Mouse (Mus musculus): ENCODE results near the gene Mgea5. TPM values are rescaled to one million over a fixed set of nuclear protein-coding genes. Genes with fewer than 3 reads are reported as not detected.

Mgea5 gene
- polyA plus RNA-seq, 1 experiment from 2014 or later, result 10.8 TPM

- no peaks in the 10 kb centered on the region for H3K9me3 ChIP-seq (ENCODE audit: low read length)
- TF ChIP-seq CTCF (IDR thresholded peaks at IDR 0.05; ENCODE audit: low read depth) (no peak), EP300 (IDR thresholded peaks at IDR 0.05; ENCODE audit: low read depth) (no peak)
- ATAC-seq (no peak), DNase-seq (no peak)
- no peak overlapping the region for H3K9ac ChIP-seq (replicated peaks)
- H3K27ac ChIP-seq (ENCODE audit: low read depth), result no peak overlapping the region
- H3K27me3 ChIP-seq (ENCODE audit: insufficient read depth, low read length), result peaks cover 5% of the 10 kb centered on the region; the same call in 1 of the 2 replicates
- H3K4me2 ChIP-seq (ENCODE audit: low read depth, low read length), result no peak overlapping the region
- H3K36me3 ChIP-seq (replicated peaks; ENCODE audit: insufficient read depth, low read length), result no peaks in the 10 kb centered on the region
- H3K4me1 ChIP-seq (ENCODE audit: insufficient read depth), result no peaks in the 10 kb centered on the region
- WGBS (ENCODE audit: insufficient replicate concordance), result 83% methylated on average over 3 of the region's 3 CpGs
- H3K4me3 ChIP-seq (ENCODE audit: low read depth, low read length), result no peak overlapping the region
These were observed 65.4 kb downstream of the Mgea5 start for GRCm38 (mm10) chr19:45718286-45718685.

DNA sequence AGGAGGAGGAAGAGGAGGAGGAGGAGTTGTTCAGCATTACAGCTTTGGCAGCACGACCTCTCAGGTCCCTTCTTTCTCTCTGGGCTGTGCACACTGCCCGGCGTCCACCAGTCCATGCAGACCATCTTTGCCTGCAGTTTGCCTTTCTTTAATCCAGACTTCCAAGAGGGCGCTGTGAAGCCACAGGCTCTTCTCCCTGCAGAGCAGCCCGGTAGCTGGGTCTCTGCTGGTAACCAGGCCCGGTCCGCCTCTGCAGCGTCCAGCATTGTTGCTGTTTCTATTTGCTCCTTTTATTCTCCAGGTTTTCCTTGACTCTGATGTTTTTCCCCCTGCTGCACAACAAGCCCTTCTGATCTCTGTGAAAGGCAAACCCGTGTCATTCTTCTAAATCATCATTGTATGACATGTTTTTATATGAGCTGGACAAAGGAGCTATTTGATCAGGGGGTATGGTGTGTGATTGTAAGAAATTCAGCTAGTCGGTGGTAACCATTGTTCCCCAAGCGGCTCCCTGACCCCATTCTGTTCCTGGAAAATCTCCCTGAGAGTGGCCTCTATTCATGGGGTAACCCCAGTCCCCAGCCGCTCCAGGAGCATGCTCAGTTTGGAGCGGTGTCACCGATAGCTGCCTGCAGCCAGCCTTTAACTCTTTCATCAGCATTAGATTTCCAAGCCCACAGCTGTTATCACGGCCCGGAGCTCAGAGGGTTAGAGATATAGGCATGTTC is 66.0 kb downstream of the Mgea5 start:
- Histone ChIP-seq H3K9me3 (ENCODE audit: low read length) (no peaks in the 10 kb centered on the region), H3K4me2 (ENCODE audit: low read depth, low read length) (no peak overlapping the region), H3K4me3 (ENCODE audit: low read depth, low read length) (no peak overlapping the region), H3K4me1 (ENCODE audit: insufficient read depth) (no peaks in the 10 kb centered on the region), H3K36me3 (replicated peaks; ENCODE audit: insufficient read depth, low read length) (no peaks in the 10 kb centered on the region), H3K9ac (replicated peaks) (no peak overlapping the region), H3K27ac (ENCODE audit: low read depth) (no peak overlapping the region), H3K27me3 (ENCODE audit: insufficient read depth, low read length) (peaks cover 5% of the 10 kb centered on the region; the same call in 1 of the 2 replicates)
- no peak for ATAC-seq
- no peak for DNase-seq
- WGBS (ENCODE audit: insufficient replicate concordance), result 26% methylated on average over 16 of the region's 16 CpGs
- TF ChIP-seq CTCF (IDR thresholded peaks at IDR 0.05; ENCODE audit: low read depth), result peak; percentile 23; the same call in 1 of the 2 replicates
- no peak for TF ChIP-seq EP300 (IDR thresholded peaks at IDR 0.05; ENCODE audit: low read depth)

- Histone ChIP-seq H3K4me1 (ENCODE audit: insufficient read depth) (no peaks in the 10 kb centered on the region), H3K4me3 (ENCODE audit: low read depth, low read length) (no peak overlapping the region), H3K9me3 (ENCODE audit: low read length) (no peaks in the 10 kb centered on the region), H3K27me3 (ENCODE audit: insufficient read depth, low read length) (no peaks in the 10 kb centered on the region), H3K27ac (ENCODE audit: low read depth) (no peak overlapping the region), H3K36me3 (replicated peaks; ENCODE audit: insufficient read depth, low read length) (no peaks in the 10 kb centered on the region), H3K4me2 (ENCODE audit: low read depth, low read length) (no peak overlapping the region), H3K9ac (replicated peaks) (no peak overlapping the region)
- no peak for TF ChIP-seq CTCF (IDR thresholded peaks at IDR 0.05; ENCODE audit: low read depth)
- TF ChIP-seq EP300 (IDR thresholded peaks at IDR 0.05; ENCODE audit: low read depth), result no peak
- DNase-seq (no peak), ATAC-seq (no peak)
- WGBS (ENCODE audit: insufficient replicate concordance), result 59% methylated on average over 3 of the region's 3 CpGs
These were observed 74.9 kb downstream of the Mgea5 start for GRCm38 (mm10) chr19:45708704-45709103.

Other genes starting within 250 kb of the Mgea5 start
- 3.1 and 3.4 TPM in 2 replicates for gene Poll, start 223.3 kb downstream of the Mgea5 start, polyA plus RNA-seq (2015; fragmentation: Nextera tagmentation; extraction: Ambion mirVana)
- 12.8 and 13.1 TPM in 2 replicates for gene Gm17018, start 223.2 kb downstream of the Mgea5 start, polyA plus RNA-seq (2015; fragmentation: Nextera tagmentation; extraction: Ambion mirVana)
- gene Fbxw4, start 123.5 kb downstream of the Mgea5 start, polyA plus RNA-seq (2015; fragmentation: Nextera tagmentation; extraction: Ambion mirVana), result 2.2 and 3.0 TPM in 2 replicates
- gene Fgf8, start 40.9 kb downstream of the Mgea5 start, polyA plus RNA-seq (2015; fragmentation: Nextera tagmentation; extraction: Ambion mirVana), result not detected in 2 replicates
- gene Npm3, start 34.2 kb downstream of the Mgea5 start, polyA plus RNA-seq (2015; fragmentation: Nextera tagmentation; extraction: Ambion mirVana), result 6.3 and 6.5 TPM in 2 replicates
- gene Kcnip2, start 32.2 kb upstream of the Mgea5 start, polyA plus RNA-seq (2015; fragmentation: Nextera tagmentation; extraction: Ambion mirVana), result 0.59 and 0.71 TPM in 2 replicates
- 3.1 and 3.5 TPM in 2 replicates for gene Armh3, start 214.7 kb upstream of the Mgea5 start, polyA plus RNA-seq (2015; fragmentation: Nextera tagmentation; extraction: Ambion mirVana)
- 2.0 and 2.2 TPM in 2 replicates for gene Hps6, start 219.7 kb upstream of the Mgea5 start, polyA plus RNA-seq (2015; fragmentation: Nextera tagmentation; extraction: Ambion mirVana)